Mouse (Mus musculus) adrenal gland, adult 8-10 months (tissue): Measurements from ENCODE around the gene Commd2. TPM values are rescaled to one million over a fixed set of nuclear protein-coding genes. Genes with fewer than 3 reads are reported as not detected.
A peak's percentile ranks its signal among the peaks of the same experiment; 100 is the strongest.

Experiments used
- DNase-seq: peaks from one replicate; pipeline ENCODE4 v3.0.0; 2022
- total RNA-seq, 4 experiments: library from RNA; stranded (reverse); gene quantifications; 2 replicates each; pipeline ENCODE4 v1.2.4; 2022

Commd2 gene
- 10 to 100 TPM; 26.6 to 30.9 (median 29.1) TPM for total RNA-seq

DNA sequence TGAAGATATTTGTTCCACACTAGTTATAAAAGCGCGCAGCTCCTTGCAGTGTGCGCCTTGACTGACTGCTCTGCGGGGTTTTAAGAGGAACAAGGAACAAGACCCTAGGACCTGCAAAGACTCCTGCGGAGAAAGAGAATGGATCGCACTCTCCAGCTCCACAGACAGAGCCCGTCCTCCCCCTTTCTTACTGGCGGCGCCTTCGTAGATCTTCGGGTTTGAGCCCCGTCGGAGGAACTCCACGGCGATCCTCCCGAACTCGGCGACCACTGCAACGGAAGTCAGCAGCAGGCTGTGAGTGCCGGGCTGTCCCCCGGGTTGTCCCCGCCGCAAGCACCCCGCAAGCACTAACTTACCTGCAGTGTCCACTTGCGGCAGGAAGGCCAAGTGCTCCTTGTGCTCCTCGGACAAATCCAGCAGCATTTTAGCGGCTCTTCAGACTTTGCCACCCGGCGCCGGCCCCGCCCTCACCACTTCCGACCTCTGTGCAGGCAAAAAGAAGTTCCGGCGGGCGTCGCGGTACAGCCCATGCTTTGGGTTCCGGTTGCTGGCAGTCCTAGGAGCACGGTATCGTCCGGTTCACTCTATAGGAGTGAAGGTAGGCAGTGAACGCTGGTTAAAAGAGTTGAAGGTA lies at the start of gene Commd2:
Commd2 (minus strand) TSS at position 485 of the 634 bp plus-strand sequence.
- peak; percentile 77 for DNase-seq

DNA sequence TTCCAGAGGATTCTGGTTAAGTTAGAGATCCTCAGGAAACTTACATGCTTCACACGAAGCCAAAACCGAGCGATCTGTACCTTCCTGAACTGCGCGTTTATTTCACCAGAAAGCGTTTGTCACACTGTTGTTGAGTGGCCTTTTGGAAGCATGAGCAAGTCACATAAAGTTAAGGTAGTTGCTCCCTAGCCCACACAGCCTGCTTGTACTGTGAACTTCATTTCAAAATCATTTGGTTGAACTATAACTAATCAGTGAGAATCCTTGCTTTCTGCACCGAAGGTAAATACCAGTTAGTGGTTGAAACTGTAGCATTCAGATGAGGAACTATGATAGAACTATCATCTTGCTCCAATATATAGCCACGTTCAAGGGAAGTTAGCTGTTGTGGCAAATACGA lies 45.3 kb upstream of the Commd2 start:
- no peak for DNase-seq

DNA sequence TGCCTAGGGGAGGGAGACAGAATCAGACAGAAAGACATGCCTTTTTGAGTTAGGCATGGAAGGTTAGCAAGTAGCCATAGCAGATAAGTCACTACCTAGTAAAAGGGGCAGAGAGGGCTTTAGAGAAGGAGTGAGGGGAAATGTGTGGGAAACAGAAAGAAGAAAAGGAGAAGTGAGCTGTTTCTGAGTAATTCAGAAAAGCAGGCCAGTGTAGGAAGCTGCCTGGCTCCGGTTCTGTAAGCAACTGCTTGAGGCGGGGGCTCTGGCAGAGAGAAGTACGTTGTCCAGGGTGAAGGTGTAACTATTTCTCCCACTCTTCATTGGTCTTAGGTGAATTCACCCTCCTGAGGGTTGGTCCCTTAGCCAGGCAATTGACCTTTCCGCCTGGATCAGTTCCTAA lies 44.7 kb upstream of the Commd2 start:
- no peak for DNase-seq

DNA sequence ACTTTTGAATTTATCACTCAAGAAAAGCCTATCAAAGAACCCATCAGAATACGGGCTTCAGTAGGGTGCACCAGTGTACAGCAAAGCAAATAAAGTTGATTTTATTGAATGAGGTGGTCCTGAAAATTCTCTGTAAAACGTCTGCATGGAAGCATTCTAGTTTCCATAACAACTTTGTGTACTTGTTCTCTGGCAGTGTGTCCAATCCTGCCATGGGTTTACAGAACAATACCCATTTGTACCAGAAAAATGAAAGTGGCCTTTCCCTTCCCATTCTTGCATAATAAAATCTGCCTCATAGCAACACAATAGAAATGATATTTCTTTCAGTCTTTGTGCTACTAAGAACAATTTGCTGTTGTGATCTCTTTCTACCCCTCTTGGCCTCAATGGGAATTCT lies 41.2 kb upstream of the Commd2 start, which contains the start of gene Ankub1:
Ankub1 (minus strand) TSS at position 81 of the 400 bp plus-strand sequence.
- no peak for DNase-seq

DNA sequence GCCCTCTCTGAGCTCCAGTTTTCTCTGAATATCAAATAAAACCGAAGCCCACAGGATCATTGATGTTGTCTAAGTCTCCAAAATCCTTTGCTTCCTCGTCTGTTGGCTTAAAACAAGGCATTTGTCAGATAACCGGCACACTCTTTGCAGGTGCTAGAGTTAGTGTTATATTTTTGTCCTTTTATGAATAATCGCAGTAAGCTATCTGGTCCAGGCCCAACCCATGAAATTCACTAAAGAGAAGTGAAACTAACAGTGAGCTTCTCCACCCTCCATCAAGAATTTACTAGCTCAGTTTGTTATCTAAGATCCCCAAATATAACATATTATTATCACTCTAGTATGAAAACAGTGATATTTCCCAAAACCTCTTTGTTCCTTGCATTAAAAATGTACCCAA lies 40.3 kb upstream of the Commd2 start:
- no peak for DNase-seq

DNA sequence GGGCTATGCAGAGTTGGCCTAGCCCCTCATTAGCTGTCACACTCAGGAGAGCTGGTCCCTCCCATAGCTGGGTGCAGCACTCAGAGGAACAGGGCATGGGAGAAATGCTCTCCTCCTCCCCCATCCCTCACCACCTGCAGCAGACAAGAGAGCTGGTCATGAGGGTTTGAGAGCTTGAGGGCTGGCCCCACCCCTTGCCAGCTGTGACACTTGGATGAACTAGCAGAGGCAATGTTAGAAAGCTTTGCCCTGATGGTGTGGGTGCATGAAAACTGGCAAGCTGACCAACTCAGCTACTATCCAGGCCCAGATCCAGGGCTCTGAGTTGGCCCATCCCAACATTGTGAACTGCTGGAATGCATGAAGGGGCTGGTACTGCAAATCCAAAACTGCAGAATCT lies 26.3 kb upstream of the Commd2 start:
- no peak for DNase-seq

DNA sequence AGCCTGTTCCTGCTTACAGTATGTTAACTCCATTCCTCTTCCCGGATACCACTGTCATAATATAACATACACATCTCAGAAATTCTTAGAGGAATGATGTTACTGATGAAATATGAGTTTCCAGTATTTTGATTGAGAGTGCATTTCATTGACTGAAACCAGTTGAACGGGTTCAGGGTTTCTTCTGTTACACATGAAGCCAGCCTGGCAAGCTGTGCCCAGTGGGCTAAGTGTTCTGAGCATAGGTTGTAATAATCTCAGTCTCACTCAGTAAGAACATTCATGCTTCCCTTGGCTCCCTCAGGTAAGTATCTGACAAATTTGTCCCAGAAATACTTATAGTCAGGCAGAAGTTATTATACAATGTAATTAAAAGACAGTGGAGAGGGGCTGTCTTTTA lies 22.6 kb upstream of the Commd2 start:
- no peak for DNase-seq

DNA sequence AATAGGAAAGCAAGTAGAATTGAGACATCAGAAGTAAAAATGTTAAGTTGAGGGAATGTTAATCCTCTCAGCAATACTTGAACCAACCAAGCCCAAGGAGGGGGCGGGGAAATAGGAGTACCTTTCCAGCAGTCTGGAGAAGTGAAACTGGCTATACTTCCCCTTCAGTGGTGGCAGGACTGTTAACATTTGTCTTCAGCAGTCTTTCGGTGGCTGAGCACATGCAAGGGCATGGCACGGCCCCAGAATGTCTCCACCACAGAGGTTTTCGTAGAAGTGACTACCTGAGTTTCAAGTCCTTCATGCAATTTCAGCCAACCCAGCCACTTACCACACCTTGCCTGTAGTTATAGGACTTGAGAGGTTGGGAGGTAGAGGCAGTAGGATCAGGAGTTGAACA lies 22.1 kb upstream of the Commd2 start:
- no peak for DNase-seq

DNA sequence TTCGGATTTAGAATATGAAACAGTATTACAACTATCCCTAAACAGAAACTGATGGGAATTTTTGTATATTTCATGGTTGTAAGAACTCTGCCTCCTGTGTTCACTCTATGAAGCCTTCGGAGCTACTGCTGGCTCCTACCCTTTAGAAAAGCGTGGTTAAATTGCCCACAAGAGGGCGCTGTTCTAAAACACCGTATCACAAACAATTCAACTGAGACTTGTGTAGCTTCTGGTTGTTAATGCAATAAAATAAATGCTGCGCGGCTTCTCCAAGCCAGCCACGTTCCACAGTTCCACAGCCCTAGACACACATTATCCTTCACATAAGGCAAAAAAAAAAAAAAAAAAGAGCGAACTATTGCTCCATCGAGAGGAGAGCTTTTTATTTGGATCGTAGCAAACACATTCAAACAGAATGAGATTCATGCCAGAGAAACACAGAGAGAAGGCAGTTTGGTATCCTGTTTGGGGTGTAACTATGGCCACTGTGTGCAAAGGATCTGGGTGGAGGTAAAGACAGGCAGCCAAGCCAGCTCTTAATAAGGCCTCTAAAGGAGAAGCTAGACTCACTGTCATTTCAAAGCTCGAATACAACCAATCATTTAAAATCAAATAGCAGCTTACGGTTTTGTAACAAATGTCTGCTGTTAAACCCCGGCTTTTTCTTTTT lies 15.7 kb upstream of the Commd2 start:
- peak; percentile 44 for DNase-seq

DNA sequence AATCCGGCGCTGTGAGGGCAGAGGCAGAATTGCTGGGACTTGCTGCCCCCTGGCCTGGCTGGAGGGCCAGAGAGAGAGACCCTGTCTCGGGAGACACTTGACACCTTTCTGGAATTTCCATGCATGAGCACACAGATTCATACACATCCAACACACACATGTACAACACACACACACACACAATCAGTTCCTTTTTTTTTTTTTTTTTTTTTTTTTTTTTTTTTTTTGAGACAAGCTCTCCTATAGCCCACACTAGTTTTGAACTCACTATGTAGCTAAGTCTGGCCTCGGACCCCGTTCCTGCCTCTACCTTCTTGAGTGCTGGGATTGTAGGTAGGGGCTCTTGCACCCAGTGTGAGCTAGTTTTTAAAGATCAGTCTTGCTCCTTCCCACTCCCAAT lies 14.4 kb upstream of the Commd2 start:
- no peak for DNase-seq

DNA sequence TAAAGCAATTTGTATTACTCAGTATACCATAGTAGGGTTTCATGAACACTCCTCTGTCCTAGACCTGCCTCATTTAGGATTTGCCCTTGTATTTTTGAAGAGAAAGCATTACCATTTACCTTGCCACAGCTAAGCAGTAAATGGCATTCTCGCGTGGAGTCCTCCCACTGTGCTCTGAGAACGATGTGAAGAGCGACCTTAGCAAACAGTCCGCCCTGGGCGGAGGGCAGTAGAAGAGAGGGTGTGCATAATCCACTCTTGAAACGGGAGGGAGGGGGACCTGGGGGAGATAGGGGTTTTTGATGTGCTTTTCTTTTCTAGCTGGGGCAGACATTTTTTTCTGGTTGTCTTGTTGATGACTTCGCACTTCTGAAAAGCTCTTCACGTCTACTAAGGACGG lies 13.2 kb upstream of the Commd2 start:
- DNase-seq, result no peak

DNA sequence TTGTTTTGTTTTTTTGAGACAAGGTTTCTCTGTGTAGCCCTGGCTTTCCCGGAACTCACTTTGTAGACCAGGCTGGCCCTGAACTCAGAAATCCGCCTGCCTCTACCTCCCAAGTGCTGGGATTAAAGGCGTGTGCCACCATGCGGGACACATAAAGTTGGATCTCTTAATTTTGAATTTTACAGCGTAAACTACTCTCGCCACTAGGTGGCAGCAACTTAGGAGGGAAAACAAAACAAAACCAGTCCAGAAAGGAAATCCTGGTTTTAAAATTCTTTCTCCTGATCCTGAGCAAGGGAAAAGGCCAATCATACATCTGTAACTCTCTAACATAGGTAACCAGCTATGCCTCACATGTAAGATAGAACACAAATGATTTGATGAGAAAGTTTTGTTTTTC lies 12.2 kb upstream of the Commd2 start:
- no peak for DNase-seq

DNA sequence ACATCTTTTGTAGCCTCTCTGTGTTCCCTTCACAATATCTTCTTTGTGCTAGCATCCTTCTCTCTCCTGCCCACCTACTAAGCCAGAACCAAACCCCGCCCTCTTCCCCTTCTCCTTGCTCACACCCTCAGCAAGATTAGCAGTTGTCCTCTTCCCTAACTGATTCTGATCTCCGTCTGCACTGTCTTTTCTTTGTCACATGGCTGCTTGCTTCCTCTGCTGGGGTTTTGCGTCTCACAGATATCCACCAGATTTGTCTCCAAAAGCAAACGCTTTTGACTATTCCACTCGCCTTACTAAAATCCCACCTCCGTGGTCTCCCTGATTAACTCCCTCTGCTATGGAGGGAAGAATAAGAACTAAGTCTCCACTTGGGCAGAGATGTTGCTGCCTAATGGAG lies 7.1 kb upstream of the Commd2 start:
- DNase-seq, result no peak

DNA sequence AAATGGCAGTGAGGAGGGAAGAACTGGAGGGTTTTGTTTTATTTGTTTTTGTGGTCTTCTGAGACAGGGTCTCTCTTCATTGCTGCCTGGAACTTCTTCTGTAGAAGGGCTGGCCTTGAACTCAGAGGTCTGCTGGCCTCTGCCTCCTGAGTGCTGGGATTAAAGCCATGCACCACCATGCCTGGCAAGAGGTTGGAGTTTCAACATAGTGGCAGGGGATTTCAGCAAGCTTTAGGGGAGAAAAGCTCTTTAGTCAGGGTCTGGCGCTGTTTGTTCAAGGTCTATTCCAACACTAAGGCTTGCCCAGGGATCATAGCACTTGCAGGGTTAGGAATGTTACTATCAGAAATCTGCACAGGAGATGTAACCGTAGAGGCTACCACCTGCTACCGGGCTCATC lies 2.1 kb upstream of the Commd2 start:
- DNase-seq, result peak; percentile 53

DNA sequence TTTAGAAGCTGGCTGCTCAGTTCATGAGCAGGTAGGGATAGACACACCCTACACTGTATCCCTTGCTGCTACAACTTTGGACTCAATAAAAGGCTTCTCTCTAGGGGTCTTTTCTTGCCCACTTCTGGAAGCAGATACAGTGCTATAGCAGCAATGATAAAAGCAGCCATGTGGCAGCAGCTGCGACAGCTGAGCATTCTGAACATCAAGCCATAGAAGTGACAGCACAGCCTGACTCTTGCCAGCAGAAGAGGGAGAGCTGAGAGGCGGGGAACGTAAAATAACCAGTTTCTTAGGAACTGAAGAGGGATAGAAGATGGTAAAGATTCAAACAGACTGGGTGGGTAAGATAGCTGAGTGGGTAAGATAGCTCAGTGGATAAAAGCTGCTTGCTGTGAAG lies 970 bp upstream of the Commd2 start:
- no peak for DNase-seq

DNA sequence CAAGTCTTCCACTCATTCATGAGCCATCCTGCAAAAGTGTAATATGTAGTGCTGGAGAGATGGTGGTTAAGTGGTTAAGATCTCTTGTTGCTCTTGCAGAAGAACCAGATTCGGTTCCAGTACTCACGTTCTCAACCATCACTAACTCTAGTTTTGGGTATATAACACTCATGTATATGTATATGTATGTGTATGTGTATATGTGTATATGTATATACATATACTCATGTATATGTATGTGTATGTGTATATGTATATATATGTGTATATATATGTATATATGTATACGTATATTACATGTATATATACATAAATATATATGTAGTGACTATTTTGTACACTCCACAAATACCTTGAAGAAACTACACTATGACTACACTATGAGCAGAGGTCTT lies 347 bp upstream of the Commd2 start:
- DNase-seq, result no peak

DNA sequence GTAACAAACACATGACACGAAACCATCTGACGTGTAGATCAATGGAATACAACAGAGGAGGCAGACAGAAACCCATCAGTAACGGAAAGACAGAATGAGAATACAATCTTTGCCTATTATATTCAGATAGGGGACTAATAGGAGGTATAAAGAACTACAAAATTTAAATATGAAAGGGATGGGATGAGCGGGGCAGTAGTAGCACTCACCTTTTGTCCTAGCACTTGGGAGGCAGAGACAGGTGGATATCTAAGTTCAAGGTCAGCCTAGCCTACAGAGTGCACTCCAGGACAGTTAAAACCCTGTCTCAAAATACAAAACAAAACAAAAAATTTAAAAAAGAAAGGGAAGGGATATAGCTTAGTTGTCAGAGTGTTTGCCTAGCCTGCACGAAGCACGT lies 8.3 kb downstream of the Commd2 start:
- no peak for DNase-seq

DNA sequence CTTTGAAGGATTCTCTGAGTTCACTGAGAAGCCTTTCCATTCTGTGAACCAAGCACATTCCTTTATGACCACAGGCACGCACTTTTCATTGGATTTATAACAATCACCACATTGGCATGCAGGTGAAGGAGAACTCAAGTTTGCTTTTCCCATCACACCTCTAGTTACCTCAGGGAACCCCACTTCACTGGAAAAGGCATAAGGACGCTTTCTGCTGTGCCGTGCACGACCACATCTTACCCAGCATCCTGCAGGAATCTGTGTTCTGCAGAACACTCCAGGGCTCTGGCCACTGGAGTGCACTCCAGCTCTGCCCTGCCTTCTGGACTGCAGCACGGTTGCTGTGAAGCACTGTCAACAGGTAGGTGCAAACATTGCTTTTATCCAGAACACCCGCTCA lies 13.9 kb downstream of the Commd2 start:
- DNase-seq, result no peak

DNA sequence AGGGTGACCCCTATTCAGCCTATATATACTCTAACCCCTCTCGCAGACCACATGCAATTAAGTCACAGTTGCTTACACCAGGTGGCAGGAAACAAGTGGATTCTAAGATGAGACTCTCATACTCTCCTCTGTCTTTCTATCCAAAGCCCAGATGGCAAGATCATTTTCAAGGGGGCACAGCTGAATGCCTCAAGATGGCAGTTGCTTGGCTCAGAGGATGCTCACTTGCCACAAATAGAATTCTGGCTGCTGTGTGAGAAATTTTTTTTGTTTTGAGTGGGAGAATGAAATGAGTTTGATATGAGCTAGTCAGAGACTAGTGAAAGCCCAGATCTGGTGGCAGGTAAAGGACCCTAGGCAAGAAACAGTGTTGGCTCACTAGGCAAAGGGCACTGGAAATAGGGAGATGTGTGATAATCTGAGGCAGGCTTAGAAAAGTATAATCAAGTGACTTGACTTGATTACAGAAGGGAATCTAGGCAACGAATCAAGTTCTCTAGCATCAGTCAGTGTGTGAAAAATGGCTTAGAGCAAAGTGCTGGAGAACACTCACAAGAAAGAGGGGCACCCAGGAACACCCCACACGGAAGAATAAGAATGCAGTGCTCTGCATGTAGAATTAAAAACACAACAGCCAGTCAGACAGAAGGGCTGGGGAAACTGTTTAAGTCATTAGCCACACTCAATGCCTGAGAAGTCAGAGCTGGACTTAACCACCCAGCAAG lies 16.6 kb downstream of the Commd2 start:
- no peak for DNase-seq

DNA sequence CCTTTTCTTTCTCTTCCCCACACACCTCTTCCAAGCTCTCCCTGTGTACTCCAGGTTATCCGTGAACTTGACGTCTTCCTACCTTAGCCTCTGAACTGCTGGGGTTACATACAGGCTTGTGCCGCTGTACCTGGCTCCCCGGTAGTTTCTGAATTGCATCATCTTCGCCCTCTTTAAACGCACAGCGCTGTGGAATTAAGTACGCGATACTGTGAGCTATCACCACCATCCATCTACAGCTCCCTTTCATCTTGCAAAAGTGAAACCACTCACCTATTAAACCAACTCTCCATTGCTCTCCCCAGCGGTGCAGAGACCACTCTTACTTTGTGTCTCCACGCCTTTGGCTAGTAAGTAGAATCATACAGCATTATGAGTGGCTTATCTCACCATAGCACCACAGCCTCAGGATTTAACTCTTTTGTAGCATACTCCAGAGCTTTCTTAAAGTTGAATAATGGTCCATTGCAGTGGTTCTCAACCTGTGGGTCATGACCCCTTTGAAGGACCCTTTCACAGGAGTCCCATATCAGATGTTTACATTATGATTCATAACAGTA lies 24.5 kb downstream of the Commd2 start:
- no peak for DNase-seq

DNA sequence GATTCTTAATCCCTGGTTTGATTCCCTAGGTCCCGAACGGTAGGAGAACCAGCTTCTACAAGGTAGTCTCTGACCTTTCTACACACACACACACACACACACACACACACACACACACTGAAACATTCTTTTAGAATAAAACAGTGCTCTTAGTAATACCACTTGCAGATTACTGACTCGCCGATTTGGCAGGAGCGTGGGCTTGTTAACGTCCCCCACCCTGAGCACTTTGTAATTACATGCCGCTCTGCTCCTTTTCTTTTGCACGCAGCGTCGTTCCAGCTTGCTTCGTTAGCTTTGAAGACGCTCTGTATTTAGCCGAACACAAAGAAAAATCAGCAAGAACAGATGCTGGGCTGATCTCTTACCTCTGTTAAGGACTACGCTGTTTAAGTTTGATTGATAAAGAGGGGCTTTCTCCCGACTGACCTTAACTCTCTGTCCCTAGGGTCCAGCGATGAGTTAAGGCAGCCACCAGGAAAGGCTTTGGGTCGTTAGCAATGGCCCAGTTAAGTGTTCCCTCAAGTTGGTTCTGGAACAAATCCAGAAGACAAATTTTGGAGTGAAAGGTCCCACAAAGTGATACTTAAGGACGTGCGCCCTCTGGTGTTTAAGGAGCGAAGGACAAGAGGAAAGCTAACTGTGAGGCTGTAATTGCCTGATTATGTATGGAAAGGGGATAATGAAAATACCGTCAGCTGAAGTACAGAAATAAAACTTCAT lies 26.1 kb downstream of the Commd2 start:
- peak; percentile 13 for DNase-seq

DNA sequence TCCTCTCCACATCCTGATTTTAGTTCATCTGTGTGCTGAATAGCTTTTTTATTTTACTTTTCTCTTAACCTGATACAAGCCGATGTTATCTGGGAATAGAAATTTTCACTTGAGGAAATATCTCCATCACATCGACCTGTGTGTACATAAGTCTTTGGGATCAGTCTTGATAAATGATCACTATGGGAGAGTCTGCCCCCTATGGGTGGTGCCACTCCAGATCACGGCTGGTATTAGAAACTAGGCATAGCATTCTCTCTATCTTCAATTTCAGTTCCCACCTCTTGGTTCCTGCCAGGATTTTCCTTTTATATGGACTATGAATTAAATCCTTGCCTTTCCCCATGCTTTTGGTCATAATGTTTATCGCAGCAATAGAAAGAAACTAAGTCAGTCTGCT lies 31.8 kb downstream of the Commd2 start:
- no peak for DNase-seq

DNA sequence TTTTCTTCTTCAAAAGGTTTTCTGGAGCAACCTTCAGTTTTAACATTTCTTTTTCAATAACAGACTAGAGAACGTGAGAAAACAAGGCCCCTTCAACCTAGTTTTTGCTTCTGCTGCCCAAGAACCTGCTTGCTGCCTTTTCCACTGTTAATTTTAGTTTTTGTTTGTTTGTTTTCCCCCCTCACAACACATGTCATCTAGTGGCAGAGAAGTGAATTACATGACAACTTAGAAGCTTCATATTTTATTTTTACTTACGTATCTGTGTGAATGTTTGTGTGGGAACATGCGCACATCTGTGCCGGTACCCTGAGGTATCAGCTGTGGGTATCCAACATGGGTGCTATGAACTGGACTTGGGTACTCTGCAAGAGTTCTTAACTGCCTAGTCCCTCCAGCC lies 35.9 kb downstream of the Commd2 start:
- DNase-seq, result no peak
